Mouse (Mus musculus) hindbrain, embryonic 11.5 days (tissue): ENCODE measurements around the gene Stard13. TPM values are rescaled to one million over a fixed set of nuclear protein-coding genes. Genes with fewer than 3 reads are reported as not detected.

ENCODE experiments used
- ATAC-seq: fragments of 200-750 bp; cut with Nextera tagmentation; 2 replicates; pipeline ENCODE4 v1.8.0; 2017; ENCODE audit warnings: mild to moderate bottlenecking, moderate TSS enrichment, moderate library complexity; ENCODE audit not compliant: low FRiP score
- DNase-seq: peaks from one replicate; pipeline ENCODE4 v3.0.0-alpha.2; 2015; ENCODE audit warnings: low spot score
- H3K27ac ChIP-seq: fragments of 300-500 bp; sonication (generic); 2 replicates; pipeline ENCODE4 v1.5.1; 2014; ENCODE audit warnings: mild to moderate bottlenecking, low read depth, low read length
- H3K27me3 ChIP-seq: fragments of 300-500 bp; sonication (generic); 2 replicates; pipeline ENCODE4 v1.6.1; 2014; ENCODE audit warnings: mild to moderate bottlenecking, low read length, moderate library complexity, mixed read lengths; ENCODE audit not compliant: control insufficient read depth, insufficient read depth
- H3K36me3 ChIP-seq: fragments of 300-500 bp; sonication (generic); 2 replicates; pipeline ENCODE4 v1.6.1; 2014; ENCODE audit warnings: mild to moderate bottlenecking, low read length, moderate library complexity, mixed read lengths; ENCODE audit not compliant: control insufficient read depth, insufficient read depth
- H3K4me1 ChIP-seq: fragments of 300-500 bp; sonication (generic); replicated peaks from 2 replicates; pipeline ENCODE4 v1.6.1; 2014; ENCODE audit warnings: low read length, mixed read lengths; ENCODE audit not compliant: control insufficient read depth, insufficient read depth
- H3K4me2 ChIP-seq: fragments of 300-500 bp; sonication (generic); replicated peaks from 2 replicates; pipeline ENCODE4 v1.6.1; 2014; ENCODE audit warnings: mild to moderate bottlenecking, low read depth, low read length
- H3K4me3 ChIP-seq: fragments of 300-500 bp; sonication (generic); 2 replicates; pipeline ENCODE4 v1.5.1; 2014; ENCODE audit warnings: low read depth, low read length
- H3K9ac ChIP-seq: fragments of 300-500 bp; sonication (generic); 2 replicates; pipeline ENCODE4 v1.6.1; 2014; ENCODE audit warnings: low read depth, low read length
- H3K9me3 ChIP-seq: fragments of 300-500 bp; sonication (generic); 2 replicates; pipeline ENCODE4 v1.6.1; 2016; ENCODE audit warnings: low read length; ENCODE audit not compliant: control insufficient read depth
- WGBS: fragments of 180-500 bp; shearing (Covaris S2); extraction: QIAGEN DNeasy Blood & Tissue Kit; methylation state at CpG from one replicate; pipeline ENCODE4 v1.1.7; 2014; 5-methylcytosine and 5-hydroxymethylcytosine counted together
- polyA plus RNA-seq: library from polyadenylated mRNA; unstranded; fragments of >200 nt; fragmentation: Nextera tagmentation; extraction: Ambion mirVana; gene quantifications from 2 replicates; pipeline ENCODE4 v1.2.1, GENCODE M21; 2014

Stard13 gene
- polyA plus RNA-seq, 1 experiment from 2014 or later: 4.3 TPM

- DNase-seq (no peak), ATAC-seq (no peak)
- H3K27me3 ChIP-seq: no peaks in the 10 kb centered on the region
- H3K4me2 ChIP-seq: no peak overlapping the region
- WGBS: 87% methylated on average over 7 of the region's 7 CpGs
- no peaks in the 10 kb centered on the region for H3K36me3 ChIP-seq
- no peak overlapping the region for H3K4me3 ChIP-seq
- no peak overlapping the region for H3K27ac ChIP-seq
- H3K9ac ChIP-seq: no peak overlapping the region
- H3K9me3 ChIP-seq: no peaks in the 10 kb centered on the region
- H3K4me1 ChIP-seq: no peaks in the 10 kb centered on the region
Observed at GRCm38 (mm10) chr5:151037871-151038270, 195.8 kb downstream of the Stard13 start.

- ATAC-seq (no peak), DNase-seq (no peak)
- no peaks in the 10 kb centered on the region for H3K4me1 ChIP-seq
- 76% methylated on average over 9 of the region's 9 CpGs for WGBS
- no peak overlapping the region for H3K9ac ChIP-seq
- H3K27ac ChIP-seq: no peak overlapping the region
- no peak overlapping the region for H3K4me3 ChIP-seq
- H3K36me3 ChIP-seq: no peaks in the 10 kb centered on the region
- H3K9me3 ChIP-seq: no peaks in the 10 kb centered on the region
- no peak overlapping the region for H3K4me2 ChIP-seq
- no peaks in the 10 kb centered on the region for H3K27me3 ChIP-seq
Observed at GRCm38 (mm10) chr5:151034715-151035512, 198.7 kb downstream of the Stard13 start.

- DNase-seq: no peak
- no peaks in the 10 kb centered on the region for H3K4me1 ChIP-seq
- H3K36me3 ChIP-seq: no peaks in the 10 kb centered on the region
- H3K27ac ChIP-seq: no peak overlapping the region
- H3K9ac ChIP-seq: no peak overlapping the region
- no peaks in the 10 kb centered on the region for H3K27me3 ChIP-seq
- ATAC-seq: no peak
- 72% methylated on average over 6 of the region's 6 CpGs for WGBS
- no peaks in the 10 kb centered on the region for H3K9me3 ChIP-seq
- no peak overlapping the region for H3K4me2 ChIP-seq
- H3K4me3 ChIP-seq: no peak overlapping the region
Observed at GRCm38 (mm10) chr5:151028906-151029305, 204.7 kb downstream of the Stard13 start.

GRCm38 (mm10) chr5:151027171-151027570, 206.5 kb downstream of the Stard13 start:
- DNase-seq (peak; percentile 45), ATAC-seq (peak; percentile 85)
- no peak overlapping the region for H3K4me3 ChIP-seq
- H3K36me3 ChIP-seq: no peaks in the 10 kb centered on the region
- no peaks in the 10 kb centered on the region for H3K9me3 ChIP-seq
- 43% methylated on average over 7 of the region's 7 CpGs for WGBS
- no peaks in the 10 kb centered on the region for H3K4me1 ChIP-seq
- H3K9ac ChIP-seq: no peak overlapping the region
- H3K27ac ChIP-seq: no peak overlapping the region
- H3K4me2 ChIP-seq: no peak overlapping the region
- no peaks in the 10 kb centered on the region for H3K27me3 ChIP-seq

- 89% methylated on average over 4 of the region's 4 CpGs for WGBS
- H3K27me3 ChIP-seq: no peaks in the 10 kb centered on the region
- H3K9me3 ChIP-seq: no peaks in the 10 kb centered on the region
- no peaks in the 10 kb centered on the region for H3K36me3 ChIP-seq
- no peaks in the 10 kb centered on the region for H3K4me1 ChIP-seq
- H3K27ac ChIP-seq: no peak overlapping the region
- ATAC-seq (no peak), DNase-seq (no peak)
- no peak overlapping the region for H3K4me2 ChIP-seq
- no peak overlapping the region for H3K4me3 ChIP-seq
- no peak overlapping the region for H3K9ac ChIP-seq
Observed at GRCm38 (mm10) chr5:151026069-151026468, 207.6 kb downstream of the Stard13 start.

GRCm38 (mm10) chr5:151024483-151024882, 209.2 kb downstream of the Stard13 start:
- Histone ChIP-seq H3K27ac (no peak overlapping the region), H3K9ac (no peak overlapping the region), H3K27me3 (no peaks in the 10 kb centered on the region), H3K4me3 (no peak overlapping the region), H3K36me3 (no peaks in the 10 kb centered on the region), H3K9me3 (no peaks in the 10 kb centered on the region), H3K4me1 (no peaks in the 10 kb centered on the region), H3K4me2 (no peak overlapping the region)
- 74% methylated on average over 2 of the region's 2 CpGs for WGBS
- DNase-seq (no peak), ATAC-seq (no peak)

- WGBS: 15% methylated on average over 8 of the region's 8 CpGs
- no peak overlapping the region for H3K27ac ChIP-seq
- no peak for ATAC-seq
- no peaks in the 10 kb centered on the region for H3K9me3 ChIP-seq
- H3K36me3 ChIP-seq: no peaks in the 10 kb centered on the region
- peak; percentile 36 for DNase-seq
- H3K27me3 ChIP-seq: no peaks in the 10 kb centered on the region
- no peak overlapping the region for H3K4me3 ChIP-seq
- no peak overlapping the region for H3K4me2 ChIP-seq
- no peaks in the 10 kb centered on the region for H3K4me1 ChIP-seq
- H3K9ac ChIP-seq: no peak overlapping the region
Observed at GRCm38 (mm10) chr5:151023461-151023860, 210.2 kb downstream of the Stard13 start.

GRCm38 (mm10) chr5:151022939-151023338, 210.7 kb downstream of the Stard13 start:
- H3K27ac ChIP-seq: no peak overlapping the region
- H3K27me3 ChIP-seq: no peaks in the 10 kb centered on the region
- no peak overlapping the region for H3K4me3 ChIP-seq
- no peak for DNase-seq
- H3K9me3 ChIP-seq: no peaks in the 10 kb centered on the region
- H3K4me1 ChIP-seq: no peaks in the 10 kb centered on the region
- no peak overlapping the region for H3K9ac ChIP-seq
- no peaks in the 10 kb centered on the region for H3K36me3 ChIP-seq
- H3K4me2 ChIP-seq: no peak overlapping the region
- 25% methylated on average over 1 of the region's 1 CpGs for WGBS
- no peak for ATAC-seq

GRCm38 (mm10) chr5:151022026-151022425, 211.6 kb downstream of the Stard13 start:
- Histone ChIP-seq H3K9ac (no peak overlapping the region), H3K27me3 (no peaks in the 10 kb centered on the region), H3K9me3 (no peaks in the 10 kb centered on the region), H3K4me1 (no peaks in the 10 kb centered on the region), H3K4me2 (no peak overlapping the region), H3K4me3 (no peak overlapping the region), H3K27ac (no peak overlapping the region), H3K36me3 (no peaks in the 10 kb centered on the region)
- DNase-seq (no peak), ATAC-seq (no peak)
- 85% methylated on average over 7 of the region's 7 CpGs for whole genome bisulfite sequencing
